ENCODE assay signal across 16 mouse cellular contexts in genomic region chr2:133591562-133592255, GRCm38 (mm10). TPM values are rescaled to one million over a fixed set of nuclear protein-coding genes. Genes with fewer than 3 reads are reported as not detected.
DNase-seq lines count a peak whose midpoint lies in the region; ATAC-seq and TF ChIP-seq lines count a peak whose summit lies in the region.
"Had no signal": no experiment of that assay in that cellular context is flagged by ENCODE, and none has a peak within 500 bp of the region (broad histone marks: within the 10 kb centered on the region; RNA-seq: fewer than 3 reads in every experiment).

No protein-coding gene starts in this region.

- no peak overlapping the region for H3K27ac ChIP-seq in heart, adult 2 months
- no peak overlapping the region for H3K27ac ChIP-seq in heart, embryonic 11.5 days (ENCODE audit: low read depth, low read length)
- H3K27ac ChIP-seq: forebrain, embryonic 12.5 days; hindbrain, embryonic 10.5 days had no signal

- no peak overlapping the region for H3K4me3 ChIP-seq in heart, adult 2 months
- no peak overlapping the region for H3K4me3 ChIP-seq in heart, embryonic 11.5 days (ENCODE audit: low read depth, low read length)
- H3K4me3 ChIP-seq: forebrain, embryonic 12.5 days; hindbrain, embryonic 10.5 days; limb, embryonic 12.5 days had no signal

- H3K4me1 ChIP-seq in heart, adult 2 months (ENCODE audit: control insufficient read depth, insufficient read depth, low read length): peaks cover 1% of the 10 kb centered on the region
- peaks cover 8% of the 10 kb centered on the region for H3K4me1 ChIP-seq in heart, embryonic 11.5 days (ENCODE audit: control insufficient read depth, insufficient read depth, low read length)
- H3K4me1 ChIP-seq: hindbrain, embryonic 10.5 days had no signal

- H3K36me3 ChIP-seq in heart, adult 2 months (ENCODE audit: control insufficient read depth, insufficient read depth, low read length): no peaks in the 10 kb centered on the region
- no peaks in the 10 kb centered on the region for H3K36me3 ChIP-seq in heart, embryonic 11.5 days (ENCODE audit: control insufficient read depth, insufficient read depth, low read length)
- H3K36me3 ChIP-seq: forebrain, embryonic 12.5 days; G1E; hindbrain, embryonic 10.5 days; limb, embryonic 12.5 days had no signal

- no peaks in the 10 kb centered on the region for H3K79me2 ChIP-seq in heart, adult 2 months (replicated peaks; ENCODE audit: control insufficient read depth, insufficient read depth, low read length)

- TF ChIP-seq EP300 in heart, adult 2 months (IDR thresholded peaks at IDR 0.05; ENCODE audit: insufficient read depth, low read depth, low read length): no peak

- no peak for TF ChIP-seq POLR2A in heart, adult 2 months (IDR thresholded peaks at IDR 0.05; ENCODE audit: insufficient read depth, low read depth, low read length)

- no peak for TF ChIP-seq CTCF in heart, adult 2 months (IDR thresholded peaks at IDR 0.05)

- intact Hi-C loops in heart, adult 2 months (cut with DNase I): no loop called here

- 25% methylated on average over 12 of the region's 12 CpGs for WGBS in heart, adult 2 months
- 27% methylated on average over 12 of the region's 12 CpGs for WGBS in heart, embryonic 11.5 days (ENCODE audit: insufficient replicate concordance)

- peak; percentile 9 to 20 for DNase-seq in heart, adult 2 months
- DNase-seq in ovary, adult 18-20 months (ENCODE audit: low spot score): peak; percentile 65
- DNase-seq in ovary, postnatal 14 days (ENCODE audit: low spot score): no peak
- DNase-seq in cerebellum, adult 9-10 months: peak; percentile 32
- DNase-seq in testis, postnatal 10 days (ENCODE audit: low spot score): peak; percentile 48
- DNase-seq in gastrocnemius, adult 18-20 months (ENCODE audit: low spot score): no peak
- DNase-seq: gastrocnemius, postnatal 36 days; kidney, adult 9 months; liver, postnatal 0 days; thymus, postnatal 4 days had no signal

- no peaks in the 10 kb centered on the region for H3K9me3 ChIP-seq in heart, embryonic 11.5 days (replicated peaks; ENCODE audit: control insufficient read depth, low read length)
- H3K9me3 ChIP-seq: forebrain, embryonic 12.5 days; hindbrain, embryonic 10.5 days; limb, embryonic 12.5 days had no signal

- H3K4me2 ChIP-seq in heart, embryonic 11.5 days: no peak overlapping the region
- H3K4me2 ChIP-seq: forebrain, embryonic 12.5 days; limb, embryonic 12.5 days had no signal

- no peaks in the 10 kb centered on the region for H3K27me3 ChIP-seq in heart, adult 2 months (ENCODE audit: control insufficient read depth, insufficient read depth, low read length)
- H3K27me3 ChIP-seq in heart, embryonic 11.5 days (ENCODE audit: control insufficient read depth, insufficient read depth, low read length): no peaks in the 10 kb centered on the region
- H3K27me3 ChIP-seq: forebrain, embryonic 12.5 days; limb, embryonic 12.5 days had no signal

- no peak for ATAC-seq in heart, embryonic 11.5 days (replicated peaks; ENCODE audit: insufficient number of reproducible peaks, low FRiP score, low TSS enrichment)
- ATAC-seq in inflammation-experienced regulatory T-cells, adult 6 months: no peak
- ATAC-seq: liver, postnatal 0 days had no signal

- no peak overlapping the region for H3K9ac ChIP-seq in heart, adult 2 months (ENCODE audit: low read depth, low read length)
- H3K9ac ChIP-seq in heart, embryonic 11.5 days (ENCODE audit: low read depth, low read length): no peak overlapping the region
- H3K9ac ChIP-seq: forebrain, embryonic 12.5 days; limb, embryonic 12.5 days; liver, postnatal 0 days had no signal

RNA-seq across cellular contexts. Expression of gene Bmp2, which starts 39.8 kb away (rescaled TPM):
- 1 to 10 TPM; 1.6 to 1.8 TPM for total RNA-seq in heart, adult 2 months (2021)
- polyA plus RNA-seq in heart, adult 2 months (2012; rRNA removed): 0.59 and 0.96 TPM in 2 replicates
- 14.5 and 18.9 TPM in 2 replicates for polyA plus RNA-seq in heart, embryonic 11.5 days (2014; fragmentation: Nextera tagmentation; extraction: Ambion mirVana)
- 1 to 10 TPM; 1.6 to 2.2 TPM for total RNA-seq in gastrocnemius, adult 18-20 months (2021)
- not detected for polyA plus RNA-seq in inflammation-experienced regulatory T-cells, adult 6 months (2017; shearing (Covaris generic))
- polyA plus RNA-seq: G1E had no signal

Comparison
In these comparisons a context has a peak if more than half of its experiments do, and no peak if none do; other contexts are left out.
1. DNase-seq: peak in heart, adult 2 months (2 of 2), ovary, adult 18-20 months (single experiment), cerebellum, adult 9-10 months (single experiment) and testis, postnatal 10 days (single experiment); none in ovary, postnatal 14 days (single experiment) and gastrocnemius, adult 18-20 months (single experiment).